Mouse (Mus musculus): ENCODE data around the gene Ahsa2. TPM values are rescaled to one million over a fixed set of nuclear protein-coding genes. Genes with fewer than 3 reads are reported as not detected.

The Ahsa2 gene
- polyA plus RNA-seq (2021; fragmentation: Nextera tagmentation): 12.2 and 13.2 TPM in 2 replicates
- long read RNA-seq, experiment 1, transcript Ahsa2-201 (9 exons, 3,023 nt): major isoform, 23 of 32 reads
- long read RNA-seq, experiment 1, partial matches to known transcripts: 2 of 32 reads
- long read RNA-seq, experiment 1, other reads (novel, unspliced or antisense): 5 of 32 reads
- long read RNA-seq, experiment 2, transcript Ahsa2-201 (9 exons, 3,023 nt): major isoform, 70 of 107 reads
- long read RNA-seq, experiment 2, transcript Ahsa2-202 (9 exons, 3,583 nt): minor isoform, 9 of 107 reads
- long read RNA-seq, experiment 2, partial matches to known transcripts: 4 of 107 reads
- long read RNA-seq, experiment 2, other reads (novel, unspliced or antisense): 24 of 107 reads

GRCm38 (mm10) chr11:23497718-23498509 is at the start of gene Ahsa2:
Gene Ahsa2, minus strand, starts transcription at chr11:23498030.

GRCm38 (mm10) chr11:23520473-23521205 is 22.8 kb upstream of the Ahsa2 start, which contains the start of gene 1700093K21Rik:
Gene 1700093K21Rik, minus strand, starts transcription at chr11:23521155.

Small RNAs within 50 kb of the gene (microRNA-seq; reads per million reads assigned to microRNA genes)
- not detected for gene Gm47279

Other genes with a start within 250 kb of the Ahsa2 start
- gene Xpo1, start 242.0 kb downstream of the Ahsa2 start, polyA plus RNA-seq (2021; fragmentation: Nextera tagmentation): 5.9 and 9.3 TPM in 2 replicates
- 13.0 and 14.8 TPM in 2 replicates for gene Usp34, start 191.1 kb downstream of the Ahsa2 start, polyA plus RNA-seq (2021; fragmentation: Nextera tagmentation)
- gene 1700093K21Rik, start 23.1 kb upstream of the Ahsa2 start, polyA plus RNA-seq (2021; fragmentation: Nextera tagmentation): not detected in 2 replicates
- gene 0610010F05Rik, start 135.6 kb upstream of the Ahsa2 start, polyA plus RNA-seq (2021; fragmentation: Nextera tagmentation): 20.6 and 24.0 TPM in 2 replicates
- gene Pus10, start 167.6 kb upstream of the Ahsa2 start, polyA plus RNA-seq (2021; fragmentation: Nextera tagmentation): 2.0 and 2.6 TPM in 2 replicates
- 24.2 and 25.7 TPM in 2 replicates for gene Pex13, start 167.9 kb upstream of the Ahsa2 start, polyA plus RNA-seq (2021; fragmentation: Nextera tagmentation)